Mouse (Mus musculus): ENCODE data around the gene Ereg. TPM values are rescaled to one million over a fixed set of nuclear protein-coding genes. Genes with fewer than 3 reads are reported as not detected.

The Ereg gene
- polyA plus RNA-seq, 1 experiment from 2014 or later: not detected

GRCm38 (mm10) chr5:91085291-91085690, 10.9 kb downstream of the Ereg start:
- no peak overlapping the region for H3K4me3 ChIP-seq (ENCODE audit: control insufficient read depth in 1 of 2, insufficient read depth in 1 of 2, low read depth in 1 of 2, low read length in 2 of 2)
- H3K27me3 ChIP-seq (ENCODE audit: control insufficient read depth, insufficient read depth, low read length): no peaks in the 10 kb centered on the region
- no peak for ATAC-seq (ENCODE audit: insufficient number of reproducible peaks, insufficient read depth, low FRiP score, low read depth)
- no peaks in the 10 kb centered on the region for H3K4me1 ChIP-seq (ENCODE audit: control insufficient read depth in 2 of 2, insufficient read depth in 2 of 2, low read length in 2 of 2)
- H3K9me3 ChIP-seq (ENCODE audit: control insufficient read depth, low read length): no peaks in the 10 kb centered on the region
- no peaks in the 10 kb centered on the region for H3K36me3 ChIP-seq (ENCODE audit: control insufficient read depth, insufficient read depth, low read length)
- WGBS: 54% methylated on average over 5 of the region's 5 CpGs
- H3K27ac ChIP-seq (replicated peaks in 1 of 2; ENCODE audit: control insufficient read depth in 1 of 2, insufficient read depth in 1 of 2, low read depth in 2 of 2, low read length in 2 of 2): no peak overlapping the region
- no peak overlapping the region for H3K9ac ChIP-seq (ENCODE audit: low read length)
- H3K4me2 ChIP-seq (ENCODE audit: low read length): no peak overlapping the region

GRCm38 (mm10) chr5:91090301-91090700, 15.9 kb downstream of the Ereg start:
- 75% methylated on average over 3 of the region's 3 CpGs for WGBS
- Histone ChIP-seq H3K4me3 (ENCODE audit: control insufficient read depth in 1 of 2, insufficient read depth in 1 of 2, low read depth in 1 of 2, low read length in 2 of 2) (no peak overlapping the region), H3K4me1 (ENCODE audit: control insufficient read depth in 2 of 2, insufficient read depth in 2 of 2, low read length in 2 of 2) (no peaks in the 10 kb centered on the region), H3K36me3 (ENCODE audit: control insufficient read depth, insufficient read depth, low read length) (no peaks in the 10 kb centered on the region), H3K4me2 (ENCODE audit: low read length) (no peak overlapping the region), H3K27me3 (ENCODE audit: control insufficient read depth, insufficient read depth, low read length) (no peaks in the 10 kb centered on the region), H3K27ac (replicated peaks in 1 of 2; ENCODE audit: control insufficient read depth in 1 of 2, insufficient read depth in 1 of 2, low read depth in 2 of 2, low read length in 2 of 2) (no peak overlapping the region), H3K9ac (ENCODE audit: low read length) (no peak overlapping the region), H3K9me3 (ENCODE audit: control insufficient read depth, low read length) (no peaks in the 10 kb centered on the region)
- ATAC-seq (ENCODE audit: insufficient number of reproducible peaks, insufficient read depth, low FRiP score, low read depth): no peak

GRCm38 (mm10) chr5:91097911-91098614, 23.6 kb downstream of the Ereg start:
- Histone ChIP-seq H3K9me3 (ENCODE audit: control insufficient read depth, low read length) (no peaks in the 10 kb centered on the region), H3K4me3 (ENCODE audit: control insufficient read depth in 1 of 2, insufficient read depth in 1 of 2, low read depth in 1 of 2, low read length in 2 of 2) (no peak overlapping the region), H3K4me1 (ENCODE audit: control insufficient read depth in 2 of 2, insufficient read depth in 2 of 2, low read length in 2 of 2) (no peaks in the 10 kb centered on the region), H3K36me3 (ENCODE audit: control insufficient read depth, insufficient read depth, low read length) (no peaks in the 10 kb centered on the region), H3K27me3 (ENCODE audit: control insufficient read depth, insufficient read depth, low read length) (no peaks in the 10 kb centered on the region), H3K9ac (ENCODE audit: low read length) (no peak overlapping the region), H3K27ac (replicated peaks in 1 of 2; ENCODE audit: control insufficient read depth in 1 of 2, insufficient read depth in 1 of 2, low read depth in 2 of 2, low read length in 2 of 2) (no peak overlapping the region), H3K4me2 (ENCODE audit: low read length) (no peak overlapping the region)
- ATAC-seq (ENCODE audit: insufficient number of reproducible peaks, insufficient read depth, low FRiP score, low read depth): no peak
- 82% methylated on average over 10 of the region's 10 CpGs for WGBS

- Histone ChIP-seq H3K9me3 (ENCODE audit: control insufficient read depth, low read length) (no peaks in the 10 kb centered on the region), H3K27me3 (ENCODE audit: control insufficient read depth, insufficient read depth, low read length) (no peaks in the 10 kb centered on the region), H3K4me1 (ENCODE audit: control insufficient read depth in 2 of 2, insufficient read depth in 2 of 2, low read length in 2 of 2) (no peaks in the 10 kb centered on the region), H3K9ac (ENCODE audit: low read length) (no peak overlapping the region), H3K27ac (replicated peaks in 1 of 2; ENCODE audit: control insufficient read depth in 1 of 2, insufficient read depth in 1 of 2, low read depth in 2 of 2, low read length in 2 of 2) (no peak overlapping the region), H3K4me2 (ENCODE audit: low read length) (no peak overlapping the region), H3K36me3 (ENCODE audit: control insufficient read depth, insufficient read depth, low read length) (no peaks in the 10 kb centered on the region), H3K4me3 (ENCODE audit: control insufficient read depth in 1 of 2, insufficient read depth in 1 of 2, low read depth in 1 of 2, low read length in 2 of 2) (no peak overlapping the region)
- no peak for ATAC-seq (ENCODE audit: insufficient number of reproducible peaks, insufficient read depth, low FRiP score, low read depth)
- WGBS: 91% methylated on average over 5 of the region's 5 CpGs
These were observed 27.3 kb downstream of the Ereg start for GRCm38 (mm10) chr5:91101742-91102141.

- WGBS: 75% methylated on average over 7 of the region's 7 CpGs
These were observed 29.7 kb downstream of the Ereg start for GRCm38 (mm10) chr5:91103943-91104665.

GRCm38 (mm10) chr5:91106248-91106647, 31.8 kb downstream of the Ereg start:
- H3K4me1 ChIP-seq (ENCODE audit: control insufficient read depth in 2 of 2, insufficient read depth in 2 of 2, low read length in 2 of 2): no peaks in the 10 kb centered on the region
- no peak overlapping the region for H3K27ac ChIP-seq (replicated peaks in 1 of 2; ENCODE audit: control insufficient read depth in 1 of 2, insufficient read depth in 1 of 2, low read depth in 2 of 2, low read length in 2 of 2)
- 75% methylated on average over 5 of the region's 5 CpGs for WGBS
- no peaks in the 10 kb centered on the region for H3K36me3 ChIP-seq (ENCODE audit: control insufficient read depth, insufficient read depth, low read length)
- H3K9me3 ChIP-seq (ENCODE audit: control insufficient read depth, low read length): no peaks in the 10 kb centered on the region
- no peaks in the 10 kb centered on the region for H3K27me3 ChIP-seq (ENCODE audit: control insufficient read depth, insufficient read depth, low read length)
- H3K4me2 ChIP-seq (ENCODE audit: low read length): no peak overlapping the region
- H3K9ac ChIP-seq (ENCODE audit: low read length): no peak overlapping the region
- H3K4me3 ChIP-seq (ENCODE audit: control insufficient read depth in 1 of 2, insufficient read depth in 1 of 2, low read depth in 1 of 2, low read length in 2 of 2): no peak overlapping the region
- no peak for ATAC-seq (ENCODE audit: insufficient number of reproducible peaks, insufficient read depth, low FRiP score, low read depth)

More at GRCm38 (mm10) chr5:91103943-91104665, 29.7 kb downstream of the Ereg start:
- no peak overlapping the region for H3K9ac ChIP-seq (ENCODE audit: low read length)
- H3K4me3 ChIP-seq (ENCODE audit: control insufficient read depth in 1 of 2, insufficient read depth in 1 of 2, low read depth in 1 of 2, low read length in 2 of 2): no peak overlapping the region
- H3K4me1 ChIP-seq (ENCODE audit: control insufficient read depth in 2 of 2, insufficient read depth in 2 of 2, low read length in 2 of 2): no peaks in the 10 kb centered on the region
- no peaks in the 10 kb centered on the region for H3K27me3 ChIP-seq (ENCODE audit: control insufficient read depth, insufficient read depth, low read length)
- ATAC-seq (ENCODE audit: insufficient number of reproducible peaks, insufficient read depth, low FRiP score, low read depth): no peak
- H3K4me2 ChIP-seq (ENCODE audit: low read length): no peak overlapping the region
- no peaks in the 10 kb centered on the region for H3K9me3 ChIP-seq (ENCODE audit: control insufficient read depth, low read length)
- no peak overlapping the region for H3K27ac ChIP-seq (replicated peaks in 1 of 2; ENCODE audit: control insufficient read depth in 1 of 2, insufficient read depth in 1 of 2, low read depth in 2 of 2, low read length in 2 of 2)
- no peaks in the 10 kb centered on the region for H3K36me3 ChIP-seq (ENCODE audit: control insufficient read depth, insufficient read depth, low read length)

- Histone ChIP-seq H3K27ac (replicated peaks in 1 of 2; ENCODE audit: control insufficient read depth in 1 of 2, insufficient read depth in 1 of 2, low read depth in 2 of 2, low read length in 2 of 2) (no peak overlapping the region), H3K27me3 (ENCODE audit: control insufficient read depth, insufficient read depth, low read length) (no peaks in the 10 kb centered on the region), H3K9ac (ENCODE audit: low read length) (no peak overlapping the region), H3K4me1 (ENCODE audit: control insufficient read depth in 2 of 2, insufficient read depth in 2 of 2, low read length in 2 of 2) (peaks cover 0 to 2% of the 10 kb centered on the region in 2 experiments; a peak in 2 of 4 replicates), H3K9me3 (ENCODE audit: control insufficient read depth, low read length) (no peaks in the 10 kb centered on the region), H3K36me3 (ENCODE audit: control insufficient read depth, insufficient read depth, low read length) (no peaks in the 10 kb centered on the region), H3K4me2 (ENCODE audit: low read length) (no peak overlapping the region), H3K4me3 (ENCODE audit: control insufficient read depth in 1 of 2, insufficient read depth in 1 of 2, low read depth in 1 of 2, low read length in 2 of 2) (no peak overlapping the region)
- WGBS: 83% methylated on average over 6 of the region's 6 CpGs
- no peak for ATAC-seq (ENCODE audit: insufficient number of reproducible peaks, insufficient read depth, low FRiP score, low read depth)
These were observed 35.7 kb downstream of the Ereg start for GRCm38 (mm10) chr5:91110023-91110670.

Data from heart, embryonic 14.5 days (tissue).